Mouse (Mus musculus): ENCODE data around the gene Theg.
A peak's percentile ranks its signal among the peaks of the same experiment; 100 is the strongest.

The Theg gene

DNA sequence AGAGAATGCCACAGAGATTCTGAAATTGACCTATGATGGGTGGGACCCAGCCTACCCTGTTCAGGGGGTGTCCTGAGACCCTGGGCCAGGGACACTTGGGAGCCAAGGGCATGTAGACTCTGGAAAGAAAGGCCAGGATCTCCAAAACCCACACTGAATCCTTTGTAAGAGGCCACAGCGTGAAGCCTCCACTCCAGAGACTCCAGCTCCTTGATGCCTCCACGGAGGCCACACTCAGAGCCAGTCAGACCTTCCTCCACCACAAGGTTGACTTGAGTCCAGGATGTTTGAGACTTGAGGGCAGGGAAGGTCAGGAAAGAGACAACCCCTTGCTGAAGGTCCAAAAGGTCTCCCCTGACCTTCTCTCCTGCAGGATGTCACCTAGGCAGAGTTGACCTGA, 52.7 kb downstream of the Theg start:
- DNase-seq = no peak

DNA sequence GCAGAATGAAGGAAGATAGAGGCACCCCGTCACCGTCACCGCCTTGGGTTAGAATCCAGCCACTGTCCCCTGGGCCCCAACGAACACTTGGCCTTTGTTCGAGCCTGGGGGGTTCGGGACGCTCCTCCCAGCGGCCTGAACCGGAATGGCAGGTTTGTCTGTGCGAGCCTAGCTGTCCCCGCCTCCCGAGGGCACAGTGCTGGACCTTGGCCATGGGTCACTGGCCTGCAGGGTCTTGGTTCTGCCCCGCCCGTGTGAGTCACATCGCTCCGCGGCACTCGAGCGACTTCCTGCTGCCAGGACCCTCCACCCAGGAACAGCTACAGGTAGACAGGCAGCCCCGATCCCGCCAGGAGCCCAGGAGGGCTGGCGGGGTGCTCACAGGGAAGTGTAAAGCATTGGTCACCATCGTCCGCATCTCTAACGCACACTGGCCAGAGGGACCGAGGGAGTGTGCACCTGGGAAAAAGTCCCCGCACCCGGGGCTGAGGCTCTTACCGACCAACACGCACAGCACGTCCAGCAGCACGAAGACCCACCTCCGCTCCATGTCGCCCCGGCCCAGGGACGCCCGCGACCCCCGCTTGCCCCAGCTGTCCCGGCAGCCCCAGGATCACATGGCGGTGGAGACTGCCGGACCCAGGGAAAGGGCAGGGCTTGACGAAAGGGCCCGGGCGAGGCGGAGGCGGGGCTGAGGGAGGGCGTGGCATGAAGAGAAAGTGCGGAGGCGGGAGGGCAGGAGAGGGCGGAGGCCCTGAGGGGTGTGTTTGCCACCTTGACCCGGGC, 53.8 kb downstream of the Theg start, which contains the start of gene Plpp2:
TSS of gene Plpp2 (minus strand) at position 671 of the 786 bp plus-strand sequence.
- peak; percentile 90 for DNase-seq

GRCm38 (mm10) chr10:79532678-79533077, 54.5 kb downstream of the Theg start:
- DNase-seq = peak; percentile 44

DNA sequence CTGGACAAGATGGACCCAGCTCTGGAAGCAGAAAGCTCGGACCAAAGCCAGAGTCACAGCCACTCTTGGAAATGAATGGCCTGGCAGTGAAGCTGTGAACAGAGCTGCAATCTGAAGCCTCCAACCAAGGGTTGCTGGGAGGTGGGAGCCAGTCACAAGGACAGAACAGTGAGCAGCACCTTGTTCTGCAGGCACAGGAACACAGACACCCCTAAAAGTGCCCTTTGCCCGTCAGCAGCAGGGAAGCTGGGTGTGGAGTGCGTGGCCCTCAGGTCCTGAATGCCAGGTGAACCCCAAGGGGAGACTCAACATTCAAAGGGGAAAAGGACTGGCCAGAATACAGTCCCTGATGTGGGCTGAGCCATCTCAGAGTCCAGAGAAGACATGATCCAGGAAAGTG, 55.5 kb downstream of the Theg start:
- no peak for DNase-seq

DNA sequence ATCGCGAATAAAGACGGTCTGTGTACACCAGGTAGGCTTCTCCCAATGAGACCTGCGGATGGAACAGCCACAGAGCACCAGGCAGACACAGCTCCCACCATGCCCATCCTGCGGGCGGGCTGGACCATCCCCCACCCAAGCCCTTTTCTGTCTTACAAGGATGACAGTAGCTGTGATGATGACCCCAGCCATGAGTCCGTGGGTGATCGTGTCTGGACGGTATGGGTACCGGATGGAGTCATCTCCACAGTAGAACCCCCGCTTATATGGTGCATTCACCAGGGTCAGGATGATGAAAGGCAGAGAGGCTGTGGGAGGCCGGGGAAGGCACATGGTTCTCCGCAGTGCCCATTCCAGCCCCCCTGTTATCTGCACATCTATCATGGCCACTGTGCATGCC, 56.4 kb downstream of the Theg start:
- no peak for DNase-seq

- DNase-seq = no peak
These were observed 56.9 kb downstream of the Theg start for GRCm38 (mm10) chr10:79530241-79530640.

DNA sequence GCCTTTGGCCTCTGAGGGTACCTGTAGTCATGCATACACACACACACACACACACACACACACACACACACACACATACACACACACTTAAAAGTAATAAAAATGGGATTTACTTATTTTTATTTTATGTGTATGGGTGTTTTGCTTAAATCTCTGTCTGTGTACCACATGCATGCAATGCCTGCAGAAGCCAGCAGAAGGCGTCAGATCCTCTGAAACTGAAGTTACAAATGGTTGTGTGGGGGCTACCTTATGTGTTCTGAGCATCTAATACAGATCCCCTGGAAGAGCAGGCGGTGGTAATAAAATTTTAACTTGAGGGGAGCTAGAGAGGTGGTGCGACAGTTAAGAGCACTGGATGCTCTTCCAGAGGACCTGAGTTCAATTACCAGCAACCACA, 59.0 kb downstream of the Theg start:
- DNase-seq = no peak

DNA sequence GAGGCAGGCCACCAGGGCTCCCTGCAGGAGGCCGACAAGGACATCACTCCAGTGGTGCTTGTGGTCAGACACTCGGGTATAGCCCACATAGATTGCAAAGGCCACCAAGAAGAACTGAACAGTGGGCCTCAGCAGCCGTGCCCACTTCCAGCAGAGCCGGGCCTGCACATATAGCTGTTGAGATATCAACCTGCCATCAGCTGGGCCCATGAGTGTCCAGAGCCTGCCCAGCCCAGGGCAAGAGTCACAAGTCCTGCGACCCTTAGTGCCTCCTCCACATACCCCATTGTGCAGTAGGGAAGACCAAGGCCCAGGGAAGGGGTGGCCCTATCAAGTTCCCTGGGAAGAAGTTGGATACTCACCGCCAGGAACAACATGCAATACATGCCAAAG, 59.7 kb downstream of the Theg start:
- no peak for DNase-seq

- no peak for DNase-seq
These were observed 60.3 kb downstream of the Theg start for GRCm38 (mm10) chr10:79526661-79527452.

All from kidney, postnatal 14 days (tissue).